Mouse (Mus musculus): ENCODE measurements at regions not wholly inside any gene's neighbourhood (a gene's known extent, or its start where the extent isn't known, plus 50 kb on each side); places are given as distances from the start of the nearest gene placed in this dataset.

- no peak for DNase-seq
These were observed 207.1 kb upstream of the Plpp4 start for GRCm38 (mm10) chr7:129049726-129050125.

GRCm38 (mm10) chr7:129050675-129051074 lies 206.2 kb upstream of the Plpp4 start:
- DNase-seq, result no peak

GRCm38 (mm10) chr7:129066891-129067290 lies 189.9 kb upstream of the Plpp4 start:
- no peak for DNase-seq

- DNase-seq, result no peak
These were observed 188.7 kb upstream of the Plpp4 start for GRCm38 (mm10) chr7:129068137-129068536.

GRCm38 (mm10) chr7:129079786-129080185 lies 177.0 kb upstream of the Plpp4 start:
- no peak for DNase-seq

- no peak for DNase-seq
These were observed 165.4 kb upstream of the Plpp4 start for GRCm38 (mm10) chr7:129091441-129091840.

- DNase-seq, result no peak
These were observed 160.3 kb upstream of the Plpp4 start for GRCm38 (mm10) chr7:129096374-129097069.

- DNase-seq, result no peak
These were observed 154.4 kb upstream of the Plpp4 start for GRCm38 (mm10) chr7:129102437-129102836.

- DNase-seq, result no peak
These were observed 122.7 kb upstream of the Plpp4 start for GRCm38 (mm10) chr7:129134176-129134575.

- no peak for DNase-seq
These were observed 122.1 kb upstream of the Plpp4 start for GRCm38 (mm10) chr7:129134661-129135215.

GRCm38 (mm10) chr7:129137303-129137990 lies 119.4 kb upstream of the Plpp4 start:
- DNase-seq, result no peak

- no peak for DNase-seq
These were observed 114.8 kb upstream of the Plpp4 start for GRCm38 (mm10) chr7:129141942-129142598.

- no peak for DNase-seq
These were observed 114.3 kb upstream of the Plpp4 start for GRCm38 (mm10) chr7:129142599-129142949.

GRCm38 (mm10) chr7:129155577-129155976 lies 101.3 kb upstream of the Plpp4 start:
- no peak for DNase-seq

- no peak for DNase-seq
These were observed 86.9 kb upstream of the Plpp4 start for GRCm38 (mm10) chr7:129169971-129170370.

- no peak for DNase-seq
These were observed 65.9 kb upstream of the Plpp4 start for GRCm38 (mm10) chr7:129190933-129191332.

GRCm38 (mm10) chr7:129207029-129207428 lies 49.8 kb upstream of the Plpp4 start:
- no peak for DNase-seq

Measured in thymus, postnatal 4 days (tissue).